Mouse (Mus musculus) lung, adult 2 months (tissue): ENCODE measurements around the gene Actl6b.

Experiments used
- CTCF ChIP-seq: fragments of 200-500 bp; IDR thresholded peaks from 2 replicates; pipeline ENCODE4 v1.5.1; 2011; ENCODE audit warnings: mild to moderate bottlenecking, low read length, control low read depth; ENCODE audit not compliant: insufficient read depth
- POLR2A ChIP-seq: fragments of 200-500 bp; IDR thresholded peaks from 2 replicates; pipeline ENCODE4 v1.6.1; 2011; ENCODE audit warnings: low read depth, mild to moderate bottlenecking, control low read depth, low read length, borderline replicate concordance; ENCODE audit errors: extremely low read depth

DNA sequence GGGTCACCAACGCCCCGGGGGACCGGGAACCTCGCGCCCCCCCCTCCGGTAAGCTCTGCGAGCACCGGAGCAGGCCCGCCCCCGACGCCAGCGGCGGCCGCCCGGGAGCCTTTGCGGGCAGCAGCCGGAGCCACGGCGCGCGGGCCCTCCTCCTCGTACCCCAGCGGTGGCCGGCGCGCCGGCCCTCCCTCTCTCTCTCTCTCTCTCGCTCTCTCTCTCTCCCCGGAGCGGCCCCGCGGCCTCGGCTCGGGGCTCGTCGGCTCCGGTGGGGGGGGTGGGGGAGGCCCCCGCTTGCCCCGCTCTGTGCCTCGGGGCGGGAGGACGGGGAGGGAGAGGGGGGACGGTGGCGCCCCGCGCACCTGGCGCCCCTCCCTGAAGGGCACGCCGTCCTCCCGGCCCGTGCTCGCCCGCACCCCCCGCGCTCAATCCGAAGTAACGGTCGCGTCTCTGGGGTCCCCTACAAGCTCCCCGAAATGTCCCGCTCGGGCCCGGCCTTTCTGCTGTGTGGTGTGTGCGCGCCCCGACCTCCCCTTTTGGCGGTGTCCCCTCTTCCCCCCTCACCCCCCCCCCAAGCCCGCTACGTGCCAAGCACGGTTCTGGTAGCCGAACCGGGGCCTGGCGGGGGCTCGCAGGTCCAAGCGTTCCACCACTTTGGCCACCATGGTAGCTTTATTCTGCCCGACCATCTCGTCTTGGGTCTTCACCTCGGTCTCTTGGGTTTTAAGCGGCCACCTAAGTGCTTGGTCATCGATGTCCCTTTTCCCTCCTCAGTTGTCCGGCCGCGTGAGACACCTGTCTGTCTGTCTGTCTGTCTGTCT is 42.5 kb upstream of the Actl6b start:
- TF ChIP-seq CTCF, result no peak
- TF ChIP-seq POLR2A, result no peak
